Mouse (Mus musculus) bone marrow, adult 2 months (tissue): ENCODE measurements around the gene Gm20924. TPM values are rescaled to one million over a fixed set of nuclear protein-coding genes. Genes with fewer than 3 reads are reported as not detected.
"Not testable (repeated sequence)": the region's sequence is repeated elsewhere in the genome, so short reads cannot be mapped to it uniquely, and the experiment has no call there.

Experiments used
- H3K27ac ChIP-seq: fragments of 200-500 bp; 2 replicates; pipeline ENCODE4 v1.5.1; 2012; ENCODE audit warnings: low read depth, mild to moderate bottlenecking, control low read depth, inconsistent platforms, low read length; ENCODE audit not compliant: control insufficient read depth, poor library complexity, insufficient read depth
- H3K4me1 ChIP-seq: fragments of 200-500 bp; 2 replicates; pipeline ENCODE4 v1.6.1; 2011; ENCODE audit warnings: low read length; ENCODE audit not compliant: control insufficient read depth, insufficient read depth
- H3K4me3 ChIP-seq: fragments of 200-500 bp; replicated peaks from 2 replicates; pipeline ENCODE3; 2011; ENCODE audit warnings: mild to moderate bottlenecking, low read depth, low read length, control low read depth; ENCODE audit not compliant: control insufficient read depth
- WGBS: fragments of 180-500 bp; shearing (Covaris S2); methylation state at CpG from one replicate; pipeline ENCODE4 v1.1.7; 2018; 5-methylcytosine and 5-hydroxymethylcytosine counted together
- polyA plus RNA-seq: library from polyadenylated mRNA; stranded (reverse); fragments of >200 nt; gene quantifications from 2 replicates; pipeline ENCODE4 v1.2.4, GENCODE M21; 2011; ENCODE audit warnings: low replicate concordance; ENCODE audit not compliant: missing spikeins, insufficient read depth, insufficient read length

Gm20924 gene
- not detected in 2 replicates for polyA plus RNA-seq

GRCm38 (mm10) chrY:65207427-65207826 lies at the start of gene Gm20924:
Gene Gm20924 (minus strand): TSS chrY:65207527.
- not testable (repeated sequence) for H3K4me3 ChIP-seq, H3K27ac ChIP-seq, H3K4me1 ChIP-seq
- WGBS, result no CpG with 5 or more reads among the region's 4 CpGs

Other genes with a start within 250 kb of the Gm20924 start
- gene Gm20736, start 170.2 kb upstream of the Gm20924 start, polyA plus RNA-seq, result not detected in 2 replicates